Mouse (Mus musculus) embryonic facial prominence, embryonic 11.5 days (tissue): ENCODE measurements around the gene Rsu1. TPM values are rescaled to one million over a fixed set of nuclear protein-coding genes. Genes with fewer than 3 reads are reported as not detected.
"Not testable (repeated sequence)": the region's sequence is repeated elsewhere in the genome, so short reads cannot be mapped to it uniquely, and the experiment has no call there.

Experiments
- ATAC-seq: fragments of 200-750 bp; cut with Nextera tagmentation; replicated peaks from 2 replicates; pipeline ENCODE4 v1.8.0; 2017; ENCODE audit warnings: low read depth; ENCODE audit not compliant: insufficient number of reproducible peaks, low FRiP score, low TSS enrichment
- DNase-seq: peaks from one replicate; pipeline ENCODE4 v3.0.0-alpha.2; 2015; ENCODE audit warnings: low spot score
- H3K27ac ChIP-seq: fragments of 300-500 bp; sonication (generic); replicated peaks from 2 replicates; pipeline ENCODE4 v1.5.1; 2014; ENCODE audit warnings: mild to moderate bottlenecking, low read depth, low read length, control low read depth
- H3K27me3 ChIP-seq: fragments of 300-500 bp; sonication (generic); 2 replicates; pipeline ENCODE4 v1.6.1; 2014; ENCODE audit warnings: mild to moderate bottlenecking, low read length, moderate library complexity, mixed read lengths; ENCODE audit not compliant: control insufficient read depth, insufficient read depth
- H3K36me3 ChIP-seq: fragments of 300-500 bp; sonication (generic); replicated peaks from 2 replicates; pipeline ENCODE4 v1.6.1; 2014; ENCODE audit warnings: low read depth, mild to moderate bottlenecking, low read length, moderate library complexity, mixed read lengths; ENCODE audit not compliant: control insufficient read depth, insufficient read depth
- H3K4me1 ChIP-seq: fragments of 300-500 bp; sonication (generic); 2 replicates; pipeline ENCODE4 v1.6.1; 2014; ENCODE audit warnings: low read length, mixed read lengths; ENCODE audit not compliant: control insufficient read depth, insufficient read depth
- H3K4me2 ChIP-seq: fragments of 300-500 bp; sonication (generic); 2 replicates; pipeline ENCODE4 v1.6.1; 2014; ENCODE audit warnings: low read depth, mild to moderate bottlenecking, control low read depth, low read length, moderate library complexity
- H3K4me3 ChIP-seq: fragments of 300-500 bp; sonication (generic); 2 replicates; pipeline ENCODE4 v1.5.1; 2014; ENCODE audit warnings: low read depth, low read length, control low read depth
- H3K9ac ChIP-seq: fragments of 300-500 bp; sonication (generic); replicated peaks from 2 replicates; pipeline ENCODE4 v1.6.1; 2014; ENCODE audit warnings: mild to moderate bottlenecking, control low read depth, low read length
- H3K9me3 ChIP-seq: fragments of 300-500 bp; sonication (generic); replicated peaks from 2 replicates; pipeline ENCODE4 v1.6.1; 2016; ENCODE audit warnings: mild to moderate bottlenecking, low read length, inconsistent platforms, mixed read lengths; ENCODE audit not compliant: control insufficient read depth
- WGBS: fragments of 180-500 bp; shearing (Covaris S2); extraction: QIAGEN DNeasy Blood & Tissue Kit; methylation state at CpG from one replicate; pipeline ENCODE4 v1.1.7; 2014; 5-methylcytosine and 5-hydroxymethylcytosine counted together
- polyA plus RNA-seq: library from polyadenylated mRNA; unstranded; fragments of >200 nt; fragmentation: Nextera tagmentation; extraction: Ambion mirVana; gene quantifications from 2 replicates; pipeline ENCODE4 v1.2.1, GENCODE M21; 2014

Gene Rsu1
- polyA plus RNA-seq, 1 experiment from 2014 or later, result 107 TPM

- Histone ChIP-seq H3K4me3 (no peak overlapping the region), H3K4me2 (no peak overlapping the region), H3K27me3 (no peaks in the 10 kb centered on the region), H3K4me1 (no peaks in the 10 kb centered on the region), H3K27ac (no peak overlapping the region), H3K9ac (no peak overlapping the region), H3K9me3 (no peaks in the 10 kb centered on the region), H3K36me3 (no peaks in the 10 kb centered on the region)
- no peak for ATAC-seq
- WGBS, result 84% methylated on average over 1 of the region's 1 CpGs
- DNase-seq, result no peak
Measured at GRCm38 (mm10) chr2:13192157-13192556, 79.1 kb downstream of the Rsu1 start.

- Histone ChIP-seq H3K4me2 (no peak overlapping the region), H3K27ac (no peak overlapping the region), H3K9ac (no peak overlapping the region), H3K9me3 (no peaks in the 10 kb centered on the region), H3K4me3 (no peak overlapping the region), H3K27me3 (no peaks in the 10 kb centered on the region), H3K4me1 (no peaks in the 10 kb centered on the region), H3K36me3 (no peaks in the 10 kb centered on the region)
- DNase-seq (no peak), ATAC-seq (no peak)
- 89% methylated on average over 4 of the region's 4 CpGs for WGBS
Measured at GRCm38 (mm10) chr2:13190767-13191166, 80.4 kb downstream of the Rsu1 start.

GRCm38 (mm10) chr2:13188831-13189495 is 82.3 kb downstream of the Rsu1 start:
- no peak for ATAC-seq
- DNase-seq, result no peak

GRCm38 (mm10) chr2:13183124-13183523 is 88.1 kb downstream of the Rsu1 start:
- Histone ChIP-seq H3K27me3 (no peaks in the 10 kb centered on the region), H3K27ac (no peak overlapping the region), H3K4me1 (no peaks in the 10 kb centered on the region), H3K9ac (no peak overlapping the region), H3K9me3 (no peaks in the 10 kb centered on the region), H3K36me3 (no peaks in the 10 kb centered on the region), H3K4me2 (no peak overlapping the region), H3K4me3 (no peak overlapping the region)
- 81% methylated on average over 3 of the region's 3 CpGs for WGBS
- no peak for DNase-seq
- no peak for ATAC-seq

More at GRCm38 (mm10) chr2:13188831-13189495, 82.3 kb downstream of the Rsu1 start:
- Histone ChIP-seq H3K4me1 (no peaks in the 10 kb centered on the region), H3K36me3 (no peaks in the 10 kb centered on the region), H3K4me3 (no peak overlapping the region), H3K27me3 (no peaks in the 10 kb centered on the region), H3K9ac (no peak overlapping the region), H3K4me2 (no peak overlapping the region), H3K27ac (no peak overlapping the region), H3K9me3 (no peaks in the 10 kb centered on the region)
- 92% methylated on average over 11 of the region's 11 CpGs for WGBS

GRCm38 (mm10) chr2:13181899-13182298 is 89.3 kb downstream of the Rsu1 start:
- not testable (repeated sequence) for ATAC-seq, H3K9me3 ChIP-seq, H3K9ac ChIP-seq, H3K4me1 ChIP-seq, H3K27me3 ChIP-seq, DNase-seq, H3K36me3 ChIP-seq, H3K27ac ChIP-seq, H3K4me2 ChIP-seq, H3K4me3 ChIP-seq
- WGBS, result no CpG with 5 or more reads among the region's 3 CpGs

GRCm38 (mm10) chr2:13177698-13178395 is 93.4 kb downstream of the Rsu1 start:
- 87% methylated on average over 10 of the region's 10 CpGs for WGBS
- DNase-seq, result no peak
- Histone ChIP-seq H3K4me3 (no peak overlapping the region), H3K9me3 (no peaks in the 10 kb centered on the region), H3K9ac (no peak overlapping the region), H3K36me3 (no peaks in the 10 kb centered on the region), H3K4me2 (no peak overlapping the region), H3K4me1 (no peaks in the 10 kb centered on the region), H3K27me3 (no peaks in the 10 kb centered on the region), H3K27ac (no peak overlapping the region)
- ATAC-seq, result no peak

GRCm38 (mm10) chr2:13176304-13176620 is 95.0 kb downstream of the Rsu1 start:
- DNase-seq, result no peak
- no peak overlapping the region for H3K9ac ChIP-seq
- no peak for ATAC-seq
- no peak overlapping the region for H3K4me2 ChIP-seq
- no peaks in the 10 kb centered on the region for H3K4me1 ChIP-seq
- H3K4me3 ChIP-seq, result no peak overlapping the region
- WGBS, result 80% methylated on average over 4 of the region's 4 CpGs
- H3K9me3 ChIP-seq, result no peaks in the 10 kb centered on the region
- no peaks in the 10 kb centered on the region for H3K27me3 ChIP-seq
- H3K27ac ChIP-seq, result no peak overlapping the region
- no peaks in the 10 kb centered on the region for H3K36me3 ChIP-seq

- Histone ChIP-seq H3K27me3 (no peaks in the 10 kb centered on the region), H3K4me3 (no peak overlapping the region), H3K36me3 (no peaks in the 10 kb centered on the region), H3K9me3 (no peaks in the 10 kb centered on the region), H3K4me2 (no peak overlapping the region), H3K4me1 (no peaks in the 10 kb centered on the region), H3K9ac (no peak overlapping the region), H3K27ac (no peak overlapping the region)
- no peak for DNase-seq
- peak; percentile 77 for ATAC-seq
- WGBS, result 71% methylated on average over 28 of the region's 28 CpGs
Measured at GRCm38 (mm10) chr2:13175536-13176303, 95.5 kb downstream of the Rsu1 start.
